Mouse (Mus musculus) 3T3-L1 (cell line): ENCODE measurements around the gene Defb42.
A peak's percentile ranks its signal among the peaks of the same experiment; 100 is the strongest.

ENCODE experiments used
- DNase-seq: peaks from one replicate; pipeline ENCODE4 v3.0.0-alpha.2; 2015; ENCODE audit warnings: low read depth, low spot score

The Defb42 gene

GRCm38 (mm10) chr14:63046691-63047090 is at the start of gene Defb42:
Gene Defb42 (plus strand): TSS chr14:63046991.
- no peak for DNase-seq

GRCm38 (mm10) chr14:62997777-62998176 is 49.0 kb upstream of the Defb42 start, which contains the start of gene Defb47:
Gene Defb47 (plus strand): TSS chr14:62998077.
- no peak for DNase-seq

- DNase-seq: no peak
Observed at GRCm38 (mm10) chr14:62998977-62999376, 47.8 kb upstream of the Defb42 start.

GRCm38 (mm10) chr14:63002588-63002987 is 44.2 kb upstream of the Defb42 start:
- DNase-seq: no peak

- no peak for DNase-seq
Observed at GRCm38 (mm10) chr14:63011471-63011870, 35.3 kb upstream of the Defb42 start, which contains the start of gene Defb43. Gene Defb43 (plus strand): TSS chr14:63011771.

- DNase-seq: no peak
Observed at GRCm38 (mm10) chr14:63013082-63013481, 33.7 kb upstream of the Defb42 start.

- DNase-seq: peak; percentile 85
Observed at GRCm38 (mm10) chr14:63014667-63015066, 32.1 kb upstream of the Defb42 start.

- DNase-seq: peak; percentile 92
Observed at GRCm38 (mm10) chr14:63020524-63021156, 26.2 kb upstream of the Defb42 start.

- no peak for DNase-seq
Observed at GRCm38 (mm10) chr14:63049910-63050370, 3.1 kb downstream of the Defb42 start, which contains the start of gene Defb30. Gene Defb30 (minus strand): TSS chr14:63049960.

- peak; percentile 73 for DNase-seq
Observed at GRCm38 (mm10) chr14:63050769-63051168, 4.0 kb downstream of the Defb42 start.

- DNase-seq: peak; percentile 46
Observed at GRCm38 (mm10) chr14:63054729-63055128, 7.9 kb downstream of the Defb42 start.

GRCm38 (mm10) chr14:63060361-63060760 is 13.6 kb downstream of the Defb42 start:
- no peak for DNase-seq

- no peak for DNase-seq
Observed at GRCm38 (mm10) chr14:63062184-63062583, 15.4 kb downstream of the Defb42 start.

GRCm38 (mm10) chr14:63065391-63065790 is 18.6 kb downstream of the Defb42 start:
- no peak for DNase-seq

- DNase-seq: peak; percentile 77
Observed at GRCm38 (mm10) chr14:63066630-63067310, 20.0 kb downstream of the Defb42 start.

- no peak for DNase-seq
Observed at GRCm38 (mm10) chr14:63067708-63068107, 20.9 kb downstream of the Defb42 start.
